Mouse (Mus musculus) forebrain, embryonic 16.5 days (tissue): ENCODE measurements around the gene Capzb. TPM values are rescaled to one million over a fixed set of nuclear protein-coding genes. Genes with fewer than 3 reads are reported as not detected.
A peak's percentile ranks its signal among the peaks of the same experiment; 100 is the strongest.

Source experiments
- ATAC-seq: fragments of 200-750 bp; cut with Nextera tagmentation; 2 replicates; pipeline ENCODE4 v1.8.0; 2017; ENCODE audit warnings: mild to moderate bottlenecking, moderate library complexity
- H3K27ac ChIP-seq: fragments of 300-500 bp; sonication (generic); 2 replicates; pipeline ENCODE4 v1.5.1; 2014; ENCODE audit warnings: low read length, control low read depth
- H3K27me3 ChIP-seq: fragments of 300-500 bp; sonication (generic); replicated peaks from 2 replicates; pipeline ENCODE4 v1.6.1; 2014; ENCODE audit warnings: low read length; ENCODE audit not compliant: control insufficient read depth, insufficient read depth
- H3K36me3 ChIP-seq: fragments of 300-500 bp; sonication (generic); 2 replicates; pipeline ENCODE4 v1.6.1; 2014; ENCODE audit not compliant: control insufficient read depth, insufficient read depth
- H3K4me1 ChIP-seq: fragments of 300-500 bp; sonication (generic); replicated peaks from 2 replicates; pipeline ENCODE4 v1.6.1; 2014; ENCODE audit warnings: low read length; ENCODE audit not compliant: control insufficient read depth, insufficient read depth
- H3K4me2 ChIP-seq: fragments of 300-500 bp; sonication (generic); 2 replicates; pipeline ENCODE4 v1.6.1; 2014; ENCODE audit warnings: mild to moderate bottlenecking, low read length, control low read depth
- H3K4me3 ChIP-seq: fragments of 300-500 bp; sonication (generic); replicated peaks from 2 replicates; pipeline ENCODE4 v1.5.1; 2014; ENCODE audit warnings: mild to moderate bottlenecking, low read length, control low read depth
- H3K9ac ChIP-seq: fragments of 300-500 bp; sonication (generic); replicated peaks from 2 replicates; pipeline ENCODE4 v1.6.1; 2014; ENCODE audit warnings: low read depth, low read length, control low read depth
- H3K9me3 ChIP-seq: fragments of 300-500 bp; sonication (generic); 2 replicates; pipeline ENCODE4 v1.6.1; 2016; ENCODE audit warnings: low read length; ENCODE audit not compliant: control insufficient read depth
- WGBS: fragments of 180-500 bp; shearing (Covaris S2); extraction: QIAGEN DNeasy Blood & Tissue Kit; methylation state at CpG from one replicate; pipeline ENCODE4 v1.1.7; 2014; 5-methylcytosine and 5-hydroxymethylcytosine counted together
- polyA plus RNA-seq: library from polyadenylated mRNA; unstranded; fragments of >200 nt; fragmentation: Nextera tagmentation; extraction: Ambion mirVana; gene quantifications from 2 replicates; pipeline ENCODE4 v1.2.1, GENCODE M21; 2015

Capzb gene
- polyA plus RNA-seq, 1 experiment from 2014 or later = 311 TPM

GRCm38 (mm10) chr4:139177921-139178320 is 14.8 kb upstream of the Capzb start:
- H3K27ac ChIP-seq = no peak overlapping the region
- H3K4me1 ChIP-seq = no peaks in the 10 kb centered on the region
- ATAC-seq = no peak
- no peaks in the 10 kb centered on the region for H3K9me3 ChIP-seq
- H3K4me2 ChIP-seq = no peak overlapping the region
- H3K27me3 ChIP-seq = no peaks in the 10 kb centered on the region
- H3K4me3 ChIP-seq = no peak overlapping the region
- no peaks in the 10 kb centered on the region for H3K36me3 ChIP-seq
- H3K9ac ChIP-seq = no peak overlapping the region
- 98% methylated on average over 3 of the region's 3 CpGs for WGBS

- no peak for ATAC-seq
- 96% methylated on average over 11 of the region's 11 CpGs for WGBS
Observed at GRCm38 (mm10) chr4:139178377-139178776, 14.3 kb upstream of the Capzb start.

GRCm38 (mm10) chr4:139179218-139179617 is 13.5 kb upstream of the Capzb start:
- Histone ChIP-seq H3K9ac (no peak overlapping the region), H3K27ac (no peak overlapping the region), H3K27me3 (no peaks in the 10 kb centered on the region), H3K4me1 (no peaks in the 10 kb centered on the region), H3K9me3 (no peaks in the 10 kb centered on the region), H3K4me3 (no peak overlapping the region), H3K36me3 (no peaks in the 10 kb centered on the region), H3K4me2 (no peak overlapping the region)
- WGBS = 78% methylated on average over 2 of the region's 2 CpGs
- no peak for ATAC-seq

More at GRCm38 (mm10) chr4:139178377-139178776, 14.3 kb upstream of the Capzb start:
- H3K4me3 ChIP-seq = no peak overlapping the region
- H3K9me3 ChIP-seq = no peaks in the 10 kb centered on the region
- H3K4me1 ChIP-seq = no peaks in the 10 kb centered on the region
- H3K9ac ChIP-seq = no peak overlapping the region
- no peak overlapping the region for H3K27ac ChIP-seq
- no peak overlapping the region for H3K4me2 ChIP-seq
- no peaks in the 10 kb centered on the region for H3K27me3 ChIP-seq
- H3K36me3 ChIP-seq = no peaks in the 10 kb centered on the region

GRCm38 (mm10) chr4:139179731-139180625 is 12.7 kb upstream of the Capzb start:
- Histone ChIP-seq H3K4me1 (no peaks in the 10 kb centered on the region), H3K27me3 (no peaks in the 10 kb centered on the region), H3K9me3 (no peaks in the 10 kb centered on the region), H3K4me2 (no peak overlapping the region), H3K36me3 (no peaks in the 10 kb centered on the region), H3K9ac (no peak overlapping the region), H3K27ac (no peak overlapping the region), H3K4me3 (no peak overlapping the region)
- ATAC-seq = no peak
- 89% methylated on average over 17 of the region's 17 CpGs for WGBS

GRCm38 (mm10) chr4:139182511-139182910 is 10.2 kb upstream of the Capzb start:
- no peak overlapping the region for H3K4me3 ChIP-seq
- H3K4me2 ChIP-seq = no peak overlapping the region
- no peak overlapping the region for H3K27ac ChIP-seq
- H3K36me3 ChIP-seq = no peaks in the 10 kb centered on the region
- H3K9ac ChIP-seq = no peak overlapping the region
- ATAC-seq = no peak
- no peaks in the 10 kb centered on the region for H3K4me1 ChIP-seq
- H3K27me3 ChIP-seq = no peaks in the 10 kb centered on the region
- H3K9me3 ChIP-seq = no peaks in the 10 kb centered on the region

GRCm38 (mm10) chr4:139185766-139186442 is 6.8 kb upstream of the Capzb start:
- H3K9me3 ChIP-seq = no peaks in the 10 kb centered on the region
- H3K9ac ChIP-seq = no peak overlapping the region
- no peak overlapping the region for H3K27ac ChIP-seq
- ATAC-seq = no peak
- no peaks in the 10 kb centered on the region for H3K27me3 ChIP-seq
- WGBS = 91% methylated on average over 5 of the region's 5 CpGs
- H3K4me3 ChIP-seq = no peak overlapping the region
- no peaks in the 10 kb centered on the region for H3K36me3 ChIP-seq
- H3K4me1 ChIP-seq = no peaks in the 10 kb centered on the region
- H3K4me2 ChIP-seq = no peak overlapping the region

GRCm38 (mm10) chr4:139187930-139188329 is 4.8 kb upstream of the Capzb start:
- Histone ChIP-seq H3K9me3 (no peaks in the 10 kb centered on the region), H3K4me1 (peaks cover 11% of the 10 kb centered on the region), H3K27ac (no peak overlapping the region), H3K4me2 (no peak overlapping the region), H3K36me3 (no peaks in the 10 kb centered on the region), H3K27me3 (no peaks in the 10 kb centered on the region), H3K9ac (no peak overlapping the region), H3K4me3 (no peak overlapping the region)
- ATAC-seq = no peak
- 87% methylated on average over 11 of the region's 11 CpGs for WGBS

- Histone ChIP-seq H3K36me3 (no peaks in the 10 kb centered on the region), H3K9me3 (no peaks in the 10 kb centered on the region), H3K4me3 (peak overlapping the region; percentile 85), H3K27me3 (no peaks in the 10 kb centered on the region), H3K27ac (peak overlapping the region; percentile 70), H3K9ac (peak overlapping the region; percentile 82), H3K4me2 (peak overlapping the region; percentile 70), H3K4me1 (peaks cover 37% of the 10 kb centered on the region)
- WGBS = 18% methylated on average over 19 of the region's 19 CpGs
- no peak; the same call in 1 of the 2 replicates for ATAC-seq
Observed at GRCm38 (mm10) chr4:139191605-139192498, 847 bp upstream of the Capzb start.
